Mouse (Mus musculus) frontal cortex, postnatal 10 days (tissue): ENCODE data around the gene Hip1r.

ENCODE experiments used
- DNase-seq, 2 experiments: peaks; one replicate each; pipeline ENCODE4 v3.0.0; 2022; ENCODE audit warnings: low spot score in 2 of 2, mixed read lengths in 1 of 2

Gene Hip1r

GRCm38 (mm10) chr5:123974179-123974485 lies 704 bp downstream of the Hip1r start:
- no peak for DNase-seq

- DNase-seq: no peak
Observed at GRCm38 (mm10) chr5:123974616-123975111, 1.2 kb downstream of the Hip1r start.

DNA sequence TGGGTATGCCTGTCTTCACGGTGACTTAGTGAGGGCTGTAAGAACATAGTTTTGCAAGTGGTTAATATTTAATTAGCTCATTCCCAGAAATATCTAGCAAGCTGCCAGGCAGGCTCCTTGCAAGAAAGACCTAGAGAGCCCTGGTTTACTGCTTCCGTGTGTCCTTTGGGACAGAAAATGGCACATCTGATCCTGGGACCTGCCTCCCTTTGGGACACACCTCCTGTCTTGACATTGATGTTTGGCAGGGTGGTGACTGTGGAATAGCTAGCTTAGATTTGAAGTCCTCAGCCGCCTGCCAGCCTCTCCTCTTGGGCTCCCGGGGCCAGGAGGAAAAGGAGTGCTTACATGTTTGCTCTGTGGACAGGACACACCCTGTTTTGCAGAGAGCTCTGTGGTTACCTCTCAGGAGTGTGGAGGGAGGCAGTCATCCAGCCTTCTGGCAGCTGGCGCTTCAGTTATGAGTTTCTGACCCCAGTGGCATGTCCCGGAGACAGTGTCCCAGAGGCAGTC lies 2.3 kb downstream of the Hip1r start:
- no peak for DNase-seq

DNA sequence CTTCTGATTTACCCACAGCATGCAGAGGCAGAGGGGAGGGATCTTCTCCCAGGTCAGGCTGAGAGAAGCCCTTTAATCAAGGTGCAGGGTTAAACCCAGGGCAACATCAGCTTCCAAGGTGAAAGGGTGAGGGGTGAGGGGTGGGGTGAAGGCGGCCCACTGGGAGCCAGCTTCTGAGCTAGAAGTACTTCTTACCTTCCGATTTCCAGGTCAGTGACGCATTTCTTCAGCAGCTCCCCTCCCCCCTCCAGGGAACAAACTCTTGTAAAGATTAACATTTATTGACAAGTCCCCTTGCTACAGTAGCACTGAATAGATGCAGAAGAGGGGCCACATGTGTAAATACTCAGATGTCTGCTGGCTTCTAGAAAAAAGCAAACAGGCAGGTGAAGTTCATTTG lies 3.8 kb downstream of the Hip1r start:
- DNase-seq: no peak

GRCm38 (mm10) chr5:123978131-123978530 lies 4.7 kb downstream of the Hip1r start:
- no peak for DNase-seq

- DNase-seq: no peak
Observed at GRCm38 (mm10) chr5:123979221-123979979, 6.0 kb downstream of the Hip1r start.

DNA sequence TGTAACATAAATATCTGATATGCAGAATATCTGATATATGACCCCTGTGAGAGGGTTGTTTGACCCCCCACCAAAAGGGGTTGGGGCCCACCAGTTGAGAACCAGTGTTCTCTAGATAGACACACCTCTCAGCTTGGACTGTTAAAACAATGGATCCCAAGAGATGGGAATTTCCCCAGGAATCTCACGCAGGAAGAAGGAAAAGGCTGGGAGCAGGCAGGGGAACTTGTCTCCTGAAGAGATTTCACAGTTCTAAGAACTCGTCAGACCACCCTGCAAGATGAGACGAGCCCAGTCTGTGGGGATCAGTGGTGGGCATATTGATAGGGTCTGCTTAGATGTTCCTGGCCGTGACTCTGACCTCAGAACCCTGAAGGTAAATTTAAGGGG lies 6.5 kb downstream of the Hip1r start:
- no peak for DNase-seq

DNA sequence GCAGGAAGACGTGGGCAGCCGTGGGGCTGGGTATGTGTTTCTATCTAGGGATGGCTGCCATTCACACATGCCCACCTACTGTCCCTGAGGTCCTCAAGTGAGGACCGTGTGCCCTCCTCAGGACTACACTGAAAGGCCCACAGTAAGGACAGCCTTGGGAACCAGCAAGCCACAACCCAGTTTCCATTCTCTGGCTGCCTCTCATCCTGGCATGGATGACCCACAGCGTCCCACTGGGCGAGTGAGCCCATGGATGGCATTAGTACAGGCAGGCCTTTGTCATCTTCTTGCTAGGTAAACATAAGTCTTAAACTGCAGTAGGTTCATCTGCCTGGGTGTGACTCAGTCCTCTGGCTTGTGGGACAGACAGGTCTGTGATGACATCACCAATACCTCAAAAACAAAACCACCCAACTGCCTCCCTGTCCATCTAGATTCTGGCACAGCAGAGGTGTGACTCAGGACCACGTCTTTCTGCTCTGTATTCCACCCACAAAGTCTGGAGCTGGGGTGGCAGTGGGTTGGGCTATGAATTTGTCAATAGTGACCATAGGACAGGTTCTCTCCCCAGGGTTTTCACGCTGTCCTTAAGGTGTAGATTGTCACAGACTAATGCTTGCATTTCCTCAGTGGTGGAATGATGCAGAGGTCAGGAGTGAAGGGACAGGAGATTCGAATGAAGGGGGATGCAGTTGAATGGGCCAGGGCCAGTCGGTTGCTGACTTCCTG lies 7.3 kb downstream of the Hip1r start:
- DNase-seq: no peak

DNA sequence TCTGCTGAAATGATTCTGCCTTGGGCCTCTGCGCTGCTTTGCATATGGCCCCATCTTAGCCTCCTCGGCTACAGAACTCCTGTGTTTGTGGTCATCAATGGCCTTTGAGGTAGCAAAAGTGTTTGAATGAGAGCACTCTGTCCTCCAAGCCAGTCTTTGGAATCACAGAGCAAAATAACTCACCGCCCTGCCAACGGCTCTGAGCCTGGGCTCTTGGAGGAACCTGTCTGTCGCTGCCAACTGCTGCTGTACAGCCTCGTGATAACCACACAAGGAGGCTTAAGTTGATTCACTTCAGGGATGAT lies 7.8 kb downstream of the Hip1r start:
- no peak for DNase-seq

GRCm38 (mm10) chr5:123982838-123983237 lies 9.4 kb downstream of the Hip1r start:
- DNase-seq: no peak

- DNase-seq: no peak
Observed at GRCm38 (mm10) chr5:123985434-123985833, 12.0 kb downstream of the Hip1r start.

DNA sequence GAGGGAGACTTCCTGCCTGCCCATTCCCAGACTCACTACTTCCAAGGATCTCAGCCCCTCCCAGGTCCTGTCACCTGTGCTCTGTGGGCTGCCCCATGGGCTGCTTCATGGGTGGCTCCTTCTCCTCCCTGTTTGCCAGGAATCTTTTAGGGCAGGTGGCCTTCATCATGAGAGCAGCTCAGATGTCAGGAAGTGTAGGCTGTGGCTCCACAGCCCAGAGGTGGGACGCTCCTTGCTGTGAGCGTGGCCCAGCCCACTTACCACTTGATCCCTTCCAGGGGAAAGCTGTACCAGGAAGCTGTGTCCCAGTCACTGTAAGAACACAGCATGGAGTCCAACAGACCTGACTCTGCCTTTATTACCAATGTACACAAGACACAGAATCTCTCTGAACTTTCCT lies 13.5 kb downstream of the Hip1r start:
- DNase-seq: no peak

DNA sequence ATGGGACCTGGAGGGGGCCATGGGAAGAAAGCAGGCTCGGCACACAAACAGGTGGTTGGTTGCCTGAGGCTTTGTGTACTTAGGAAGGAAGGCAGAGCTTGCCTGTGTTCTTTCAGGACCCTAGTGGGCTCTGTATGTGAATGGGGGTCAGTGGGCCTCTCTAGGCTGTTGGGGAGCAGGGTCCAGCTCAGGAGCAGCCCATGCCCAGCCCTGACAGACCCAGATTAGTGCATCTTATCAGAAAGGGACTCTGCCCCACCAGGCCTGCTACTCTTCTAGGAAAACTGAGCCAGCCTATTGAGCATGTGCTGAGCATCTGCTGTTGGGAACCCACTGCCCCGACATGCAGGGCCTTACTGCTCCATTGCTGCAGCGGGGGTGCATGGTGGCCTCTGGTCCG lies 14.1 kb downstream of the Hip1r start:
- no peak for DNase-seq

GRCm38 (mm10) chr5:123989941-123990885 lies 16.8 kb downstream of the Hip1r start:
- no peak for DNase-seq

DNA sequence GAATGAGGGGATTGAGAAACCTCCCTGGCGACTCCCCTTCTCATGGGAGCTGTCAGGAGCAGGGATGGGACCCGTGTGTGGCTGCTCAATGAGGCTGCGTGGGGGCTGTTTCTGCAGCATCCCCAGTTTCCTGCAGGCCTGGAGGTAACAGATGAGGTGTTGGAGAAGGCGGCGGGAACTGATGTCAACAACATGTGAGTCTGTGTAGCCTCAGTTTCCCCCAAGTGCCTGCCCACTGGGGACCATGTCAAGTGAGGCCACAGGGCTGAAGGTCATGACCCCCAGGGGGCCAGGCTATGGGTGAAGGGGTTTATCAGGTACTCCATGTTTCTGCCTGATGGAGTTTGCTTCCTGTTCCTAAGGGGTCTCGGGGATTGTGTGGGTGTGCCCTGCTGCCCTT lies 17.9 kb downstream of the Hip1r start:
- no peak for DNase-seq

DNA sequence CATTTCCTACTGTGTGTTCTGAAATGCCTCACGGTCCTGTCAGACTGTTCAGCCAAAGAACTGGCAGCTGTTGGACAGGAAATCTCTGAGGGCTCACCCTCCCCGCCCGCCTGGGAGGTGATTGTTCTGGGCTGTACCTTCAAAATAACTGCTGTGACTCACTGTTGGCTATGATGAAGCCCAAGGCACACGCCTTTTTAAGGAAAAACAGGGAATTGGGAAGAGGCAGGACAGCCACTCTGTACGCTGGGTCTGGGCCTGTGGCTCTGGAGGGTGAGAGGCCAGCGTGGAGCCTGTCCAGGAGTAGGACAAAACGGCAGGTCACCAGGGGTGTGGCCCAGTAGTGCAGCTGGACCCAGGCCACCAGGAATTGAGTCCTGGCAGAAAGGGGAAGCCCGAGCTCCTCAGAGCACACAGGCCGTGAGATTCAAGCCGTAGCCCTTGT lies 18.8 kb downstream of the Hip1r start:
- no peak for DNase-seq

GRCm38 (mm10) chr5:123992794-123993193 lies 19.4 kb downstream of the Hip1r start:
- peak in 1 of 2 experiments; percentile 83 for DNase-seq

DNA sequence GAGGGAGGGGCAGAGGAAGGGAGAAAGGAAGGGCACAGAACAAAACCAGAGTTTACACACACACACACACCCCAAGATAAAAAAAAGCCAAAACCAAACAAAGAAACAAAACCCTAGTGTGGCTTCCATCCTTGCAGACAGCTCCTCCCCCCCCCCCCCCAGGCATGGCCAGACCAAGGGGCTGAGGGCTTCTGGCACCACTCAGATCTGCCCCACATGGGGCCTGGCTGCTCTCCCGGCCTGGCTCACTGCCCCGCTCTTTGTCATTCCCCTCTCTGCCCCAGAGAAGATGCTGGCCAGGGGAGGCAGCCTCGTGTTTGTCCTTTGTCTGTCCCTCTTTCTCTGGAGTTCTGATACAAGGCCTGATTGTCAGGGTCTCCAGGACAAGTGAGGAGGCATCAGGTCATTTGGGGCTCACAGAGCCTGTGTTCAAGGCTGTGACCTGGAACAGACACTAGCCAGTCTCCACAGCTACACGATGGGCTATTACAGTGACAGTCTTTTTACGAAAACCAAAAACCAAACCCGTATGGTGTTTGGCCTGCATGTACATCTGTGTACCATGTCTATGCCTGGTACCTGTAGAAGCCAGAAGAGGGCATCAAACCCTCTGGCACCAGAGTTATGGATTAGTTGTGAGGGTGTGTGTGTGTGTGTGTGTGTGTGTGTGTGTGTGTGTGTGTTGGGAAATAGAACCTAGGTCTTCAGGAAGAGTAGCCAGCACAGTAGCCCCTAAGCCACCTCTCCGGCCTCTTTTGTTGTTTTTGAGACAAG lies 20.0 kb downstream of the Hip1r start:
- DNase-seq: peak; percentile 75 to 80

GRCm38 (mm10) chr5:123994468-123994867 lies 21.0 kb downstream of the Hip1r start:
- DNase-seq: no peak

DNA sequence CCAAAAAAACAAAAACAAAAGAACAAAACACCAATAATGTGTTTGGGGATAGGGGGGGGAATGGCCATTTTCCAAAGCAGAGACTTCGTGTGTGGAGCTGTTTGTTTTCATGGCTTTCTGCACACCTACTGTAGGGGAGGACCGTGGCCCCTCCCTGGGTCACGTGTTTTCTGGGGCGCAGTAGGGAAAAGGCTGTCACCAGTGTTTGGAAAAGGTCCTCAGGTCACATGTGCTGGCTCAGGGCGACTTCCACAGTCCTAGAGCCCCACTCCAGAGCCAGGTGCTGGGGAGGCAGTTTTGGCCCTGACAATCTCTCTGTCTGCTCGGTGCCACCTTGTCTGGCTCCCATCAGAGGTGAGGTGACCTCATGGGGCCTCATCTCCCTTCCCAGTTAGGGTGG lies 22.0 kb downstream of the Hip1r start:
- no peak for DNase-seq

- DNase-seq: no peak
Observed at GRCm38 (mm10) chr5:123996194-123996593, 22.8 kb downstream of the Hip1r start.
